Mouse (Mus musculus) cerebellum, adult 2 months (tissue): ENCODE data around the gene Meis2. TPM values are rescaled to one million over a fixed set of nuclear protein-coding genes. Genes with fewer than 3 reads are reported as not detected.

Experiments used
- DNase-seq, 2 experiments: peaks; one replicate each; pipeline ENCODE4 v3.0.0; 2021
- H3K27ac ChIP-seq: fragments of 200-500 bp; 2 replicates; pipeline ENCODE4 v1.5.1; 2012; ENCODE audit warnings: low read length, control low read depth, inconsistent platforms; ENCODE audit not compliant: insufficient read depth
- H3K27me3 ChIP-seq: fragments of 200-500 bp; 2 replicates; pipeline ENCODE4 v1.6.1; 2012; ENCODE audit warnings: inconsistent platforms, mild to moderate bottlenecking, low read length, moderate library complexity; ENCODE audit not compliant: control insufficient read depth, insufficient read depth
- H3K4me1 ChIP-seq: fragments of 200-500 bp; 2 replicates; pipeline ENCODE4 v1.6.1; 2011; ENCODE audit warnings: low read length; ENCODE audit not compliant: control insufficient read depth, insufficient read depth
- H3K4me3 ChIP-seq: fragments of 200-500 bp; replicated peaks from 2 replicates; pipeline ENCODE3; 2011; ENCODE audit warnings: mild to moderate bottlenecking, low read depth, low read length, control low read depth; ENCODE audit not compliant: insufficient read depth
- CTCF ChIP-seq: fragments of 200-500 bp; IDR thresholded peaks from 2 replicates; pipeline ENCODE4 v1.5.1; 2011; ENCODE audit warnings: low read depth, mild to moderate bottlenecking, control low read depth, low read length, moderate library complexity, borderline replicate concordance; ENCODE audit not compliant: insufficient read depth
- POLR2A ChIP-seq: fragments of 200-500 bp; IDR thresholded peaks from 2 replicates; pipeline ENCODE4 v1.6.1; 2011; ENCODE audit warnings: low read length, control low read depth, borderline replicate concordance; ENCODE audit not compliant: insufficient read depth
- WGBS: fragments of 180-500 bp; shearing (Covaris S2); methylation state at CpG from one replicate; pipeline ENCODE4 v1.1.7; 2018; 5-methylcytosine and 5-hydroxymethylcytosine counted together
- polyA plus RNA-seq: library from polyadenylated mRNA; depleted of rRNA; stranded (reverse); fragments of >200 nt; gene quantifications from 2 replicates; pipeline ENCODE4 v1.2.3, GENCODE M21; 2012

The Meis2 gene
- polyA plus RNA-seq, 1 experiment = 58.7 TPM

DNA sequence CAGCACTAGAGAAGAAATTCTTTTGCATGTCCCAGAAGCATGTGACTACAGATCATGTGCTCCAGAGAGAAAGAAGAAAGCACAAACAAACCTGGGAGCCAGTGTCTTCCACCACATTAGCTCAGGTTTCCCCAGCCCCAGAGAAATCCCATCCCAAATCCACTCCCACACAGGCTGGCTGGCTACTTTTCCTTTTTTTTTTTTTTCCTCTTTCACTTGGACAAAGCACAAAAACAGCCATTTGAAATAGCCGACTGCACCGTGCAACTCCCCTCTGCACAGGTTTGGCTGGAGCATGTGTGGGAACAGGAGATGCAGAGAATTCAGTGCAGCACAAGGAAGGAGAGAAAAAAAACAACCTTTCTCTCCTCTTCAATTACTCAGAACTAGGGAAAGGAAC, 170.4 kb downstream of the Meis2 start:
- no peak overlapping the region for H3K4me3 ChIP-seq
- H3K4me1 ChIP-seq = no peaks in the 10 kb centered on the region
- H3K27ac ChIP-seq = no peak overlapping the region
- DNase-seq = no peak
- H3K27me3 ChIP-seq = no peaks in the 10 kb centered on the region
- WGBS = 6% methylated on average over 2 of the region's 2 CpGs
- TF ChIP-seq POLR2A (no peak), CTCF (no peak)

- H3K4me1 ChIP-seq = no peaks in the 10 kb centered on the region
- no peak overlapping the region for H3K4me3 ChIP-seq
- TF ChIP-seq CTCF (no peak), POLR2A (no peak)
- 85% methylated on average over 6 of the region's 6 CpGs for WGBS
- no peak for DNase-seq
- no peaks in the 10 kb centered on the region for H3K27me3 ChIP-seq
- no peak overlapping the region for H3K27ac ChIP-seq
Measured at GRCm38 (mm10) chr2:115893113-115893512, 172.5 kb downstream of the Meis2 start.

GRCm38 (mm10) chr2:115890715-115891114, 174.9 kb downstream of the Meis2 start:
- TF ChIP-seq CTCF = no peak
- TF ChIP-seq POLR2A = no peak
- Histone ChIP-seq H3K27me3 (no peaks in the 10 kb centered on the region; the same call in 1 of the 2 replicates), H3K27ac (no peak overlapping the region), H3K4me1 (no peaks in the 10 kb centered on the region), H3K4me3 (no peak overlapping the region)
- no peak for DNase-seq
- 34% methylated on average over 2 of the region's 2 CpGs for WGBS

GRCm38 (mm10) chr2:115890030-115890429, 175.6 kb downstream of the Meis2 start:
- 96% methylated on average over 3 of the region's 3 CpGs for WGBS
- Histone ChIP-seq H3K4me3 (no peak overlapping the region), H3K4me1 (no peaks in the 10 kb centered on the region), H3K27ac (no peak overlapping the region), H3K27me3 (no peaks in the 10 kb centered on the region; the same call in 1 of the 2 replicates)
- no peak for DNase-seq
- TF ChIP-seq CTCF (no peak), POLR2A (no peak)

- no peak for DNase-seq
Measured at GRCm38 (mm10) chr2:115889212-115889611, 176.4 kb downstream of the Meis2 start.

DNA sequence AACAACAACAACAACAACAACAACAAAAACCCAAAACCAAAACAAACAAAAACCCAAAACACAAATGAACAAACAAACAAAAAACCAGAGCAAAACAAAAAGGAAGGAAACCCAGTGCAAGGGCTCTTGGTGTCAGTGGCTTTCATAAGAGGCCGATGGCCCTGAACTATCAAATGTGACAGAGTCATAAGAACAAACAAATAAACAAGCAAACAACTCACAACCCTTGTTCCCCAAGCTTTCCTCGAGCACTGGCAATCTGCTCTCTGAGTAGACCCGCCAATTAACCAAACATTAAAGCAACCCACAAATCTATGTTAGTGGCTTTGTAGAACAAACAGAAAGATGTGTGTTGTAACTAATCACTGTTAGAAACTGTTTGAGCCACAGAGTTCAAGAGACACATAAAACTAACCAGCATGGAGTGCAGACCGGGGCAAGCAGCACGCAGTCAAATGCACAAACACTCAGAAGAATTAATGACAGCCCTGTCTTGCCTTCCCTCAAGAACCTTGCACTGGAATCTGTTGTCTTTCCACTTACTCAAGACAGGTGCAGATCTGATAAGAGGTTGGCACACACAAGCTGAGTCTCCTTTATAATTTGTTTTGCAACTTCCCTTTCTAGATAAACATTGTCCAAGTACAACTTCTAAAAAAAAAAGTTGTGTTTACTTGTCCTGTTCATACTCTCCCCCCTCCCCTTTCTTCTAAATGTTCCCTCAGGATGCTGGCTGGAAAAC, 177.1 kb downstream of the Meis2 start:
- H3K27ac ChIP-seq = no peak overlapping the region
- H3K4me3 ChIP-seq = no peak overlapping the region
- H3K27me3 ChIP-seq = no peaks in the 10 kb centered on the region; the same call in 1 of the 2 replicates
- TF ChIP-seq CTCF (no peak), POLR2A (no peak)
- no peaks in the 10 kb centered on the region for H3K4me1 ChIP-seq
- no peak for DNase-seq
- WGBS = 88% methylated on average over 5 of the region's 5 CpGs

More at GRCm38 (mm10) chr2:115889212-115889611, 176.4 kb downstream of the Meis2 start:
- WGBS = 86% methylated on average over 4 of the region's 4 CpGs
- no peaks in the 10 kb centered on the region for H3K4me1 ChIP-seq
- TF ChIP-seq CTCF (no peak), POLR2A (no peak)
- H3K4me3 ChIP-seq = no peak overlapping the region
- no peaks in the 10 kb centered on the region; the same call in 1 of the 2 replicates for H3K27me3 ChIP-seq
- no peak overlapping the region for H3K27ac ChIP-seq

DNA sequence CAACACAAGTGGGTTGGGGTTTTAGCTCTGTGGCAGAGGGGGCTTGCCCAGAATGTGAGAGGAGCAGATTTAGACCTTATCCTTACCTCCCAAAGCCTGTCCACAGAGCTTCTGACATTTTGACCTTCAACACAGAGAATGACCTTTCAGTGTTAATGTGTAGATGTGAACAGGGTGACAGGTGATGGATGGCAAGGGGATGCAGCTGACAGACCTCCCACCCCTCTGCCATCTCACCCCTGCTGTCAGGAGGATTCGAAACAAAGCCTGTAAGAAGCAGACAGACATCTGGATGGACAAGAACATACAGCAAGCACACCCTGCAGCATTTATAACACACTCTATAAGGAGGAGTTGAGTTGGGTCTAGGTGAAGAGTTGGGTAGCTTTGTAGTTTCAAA, 178.0 kb downstream of the Meis2 start:
- no peak for DNase-seq
- Histone ChIP-seq H3K27ac (no peak overlapping the region), H3K4me3 (no peak overlapping the region), H3K4me1 (no peaks in the 10 kb centered on the region), H3K27me3 (no peaks in the 10 kb centered on the region; the same call in 1 of the 2 replicates)
- 53% methylated on average over 1 of the region's 1 CpGs for WGBS
- TF ChIP-seq POLR2A = no peak

DNA sequence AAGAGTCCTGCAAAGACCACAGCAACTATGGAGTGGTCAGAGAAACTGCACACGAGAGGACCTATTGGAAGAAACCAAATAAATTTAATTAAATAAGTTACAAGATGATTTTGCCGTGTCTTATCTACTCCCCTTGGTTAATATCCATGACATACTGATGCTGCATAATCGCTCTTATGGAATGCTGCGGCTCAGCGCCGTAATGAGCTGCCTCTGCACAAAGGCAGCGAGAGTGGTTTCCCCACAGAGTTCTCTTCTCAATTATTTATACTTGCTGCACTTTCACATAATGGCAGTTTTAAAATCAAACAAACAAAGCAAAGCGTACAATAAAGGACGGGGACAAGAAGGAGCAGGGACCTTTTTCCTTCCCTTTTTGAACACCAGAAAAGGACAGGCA, 181.5 kb downstream of the Meis2 start:
- no peak for DNase-seq
- H3K4me1 ChIP-seq = no peaks in the 10 kb centered on the region
- no peak overlapping the region for H3K27ac ChIP-seq
- H3K27me3 ChIP-seq = no peaks in the 10 kb centered on the region; the same call in 1 of the 2 replicates
- H3K4me3 ChIP-seq = no peak overlapping the region
- WGBS = 31% methylated on average over 9 of the region's 9 CpGs
- TF ChIP-seq CTCF (no peak), POLR2A (no peak)
